Mouse (Mus musculus): ENCODE data around the gene Ivd.

Gene Ivd

GRCm38 (mm10) chr2:118882840-118883679 lies 21.3 kb downstream of the Ivd start:
- no peak for DNase-seq (ENCODE audit: low read depth, low spot score)

- no peak for DNase-seq (ENCODE audit: low read depth, low spot score)
Observed at GRCm38 (mm10) chr2:118887440-118887839, 25.7 kb downstream of the Ivd start.

- no peak for DNase-seq (ENCODE audit: low read depth, low spot score)
Observed at GRCm38 (mm10) chr2:118887845-118888548, 26.2 kb downstream of the Ivd start.

GRCm38 (mm10) chr2:118891173-118891572 lies 29.4 kb downstream of the Ivd start:
- no peak for DNase-seq (ENCODE audit: low read depth, low spot score)

- no peak for DNase-seq (ENCODE audit: low read depth, low spot score)
Observed at GRCm38 (mm10) chr2:118895990-118896913, 34.5 kb downstream of the Ivd start.

- no peak for DNase-seq (ENCODE audit: low read depth, low spot score)
Observed at GRCm38 (mm10) chr2:118896914-118897291, 35.1 kb downstream of the Ivd start.

- DNase-seq (ENCODE audit: low read depth, low spot score) = no peak
Observed at GRCm38 (mm10) chr2:118897392-118897791, 35.6 kb downstream of the Ivd start.

GRCm38 (mm10) chr2:118897808-118898207 lies 36.1 kb downstream of the Ivd start:
- no peak for DNase-seq (ENCODE audit: low read depth, low spot score)

GRCm38 (mm10) chr2:118898771-118899170 lies 37.0 kb downstream of the Ivd start:
- DNase-seq (ENCODE audit: low read depth, low spot score) = no peak

- DNase-seq (ENCODE audit: low read depth, low spot score) = no peak
Observed at GRCm38 (mm10) chr2:118899306-118899705, 37.6 kb downstream of the Ivd start.

GRCm38 (mm10) chr2:118899981-118900825 lies 38.4 kb downstream of the Ivd start, which contains the start of gene Bahd1:
Bahd1 (plus strand) TSS chr2:118900377.
- DNase-seq (ENCODE audit: low read depth, low spot score) = no peak

- no peak for DNase-seq (ENCODE audit: low read depth, low spot score)
Observed at GRCm38 (mm10) chr2:118900826-118901140, 39.0 kb downstream of the Ivd start.

- peak; percentile 88 for DNase-seq (ENCODE audit: low read depth, low spot score)
Observed at GRCm38 (mm10) chr2:118901175-118902031, 39.6 kb downstream of the Ivd start.

- DNase-seq (ENCODE audit: low read depth, low spot score) = no peak
Observed at GRCm38 (mm10) chr2:118902051-118903025, 40.6 kb downstream of the Ivd start.

- DNase-seq (ENCODE audit: low read depth, low spot score) = no peak
Observed at GRCm38 (mm10) chr2:118903333-118903741, 41.6 kb downstream of the Ivd start.

- DNase-seq (ENCODE audit: low read depth, low spot score) = no peak
Observed at GRCm38 (mm10) chr2:118905433-118906117, 43.8 kb downstream of the Ivd start.

- DNase-seq (ENCODE audit: low read depth, low spot score) = no peak
Observed at GRCm38 (mm10) chr2:118906118-118906492, 44.4 kb downstream of the Ivd start.

- DNase-seq (ENCODE audit: low read depth, low spot score) = no peak
Observed at GRCm38 (mm10) chr2:118907781-118908180, 46.0 kb downstream of the Ivd start.
